Mouse (Mus musculus) midbrain, embryonic 16.5 days (tissue): ENCODE data around the gene Ifit1. TPM values are rescaled to one million over a fixed set of nuclear protein-coding genes. Genes with fewer than 3 reads are reported as not detected.

Source experiments
- ATAC-seq: fragments of 200-750 bp; cut with Nextera tagmentation; 2 replicates; pipeline ENCODE4 v1.8.0; 2017; ENCODE audit warnings: moderate TSS enrichment
- H3K27ac ChIP-seq: fragments of 300-500 bp; sonication (generic); 2 replicates; pipeline ENCODE4 v1.5.1; 2014; ENCODE audit warnings: mild to moderate bottlenecking, low read length, mixed read lengths
- H3K27me3 ChIP-seq: fragments of 300-500 bp; sonication (generic); 2 replicates; pipeline ENCODE4 v1.6.1; 2014; ENCODE audit warnings: low read depth, low read length, mixed read lengths; ENCODE audit not compliant: control insufficient read depth, insufficient read depth
- H3K36me3 ChIP-seq: fragments of 300-500 bp; sonication (generic); 2 replicates; pipeline ENCODE4 v1.6.1; 2014; ENCODE audit warnings: mild to moderate bottlenecking, low read length, moderate library complexity, mixed read lengths; ENCODE audit not compliant: control insufficient read depth, insufficient read depth
- H3K4me1 ChIP-seq: fragments of 300-500 bp; sonication (generic); 2 replicates; pipeline ENCODE4 v1.6.1; 2014; ENCODE audit warnings: mild to moderate bottlenecking, low read length, mixed read lengths; ENCODE audit not compliant: control insufficient read depth, insufficient read depth
- H3K4me2 ChIP-seq: fragments of 300-500 bp; sonication (generic); 2 replicates; pipeline ENCODE4 v1.6.1; 2014; ENCODE audit warnings: mild to moderate bottlenecking, low read length, mixed read lengths
- H3K4me3 ChIP-seq: fragments of 300-500 bp; sonication (generic); 2 replicates; pipeline ENCODE4 v1.5.1; 2014; ENCODE audit warnings: low read depth, mild to moderate bottlenecking, low read length, moderate library complexity, mixed read lengths
- H3K9ac ChIP-seq: fragments of 300-500 bp; sonication (generic); 2 replicates; pipeline ENCODE4 v1.6.1; 2014; ENCODE audit warnings: low read depth, low read length, mixed read lengths
- H3K9me3 ChIP-seq: fragments of 300-500 bp; sonication (generic); replicated peaks from 2 replicates; pipeline ENCODE4 v1.6.1; 2014; ENCODE audit warnings: mild to moderate bottlenecking, low read length, mixed read lengths; ENCODE audit not compliant: control insufficient read depth, poor library complexity, severe bottlenecking
- WGBS: fragments of 180-500 bp; shearing (Covaris S2); extraction: QIAGEN DNeasy Blood & Tissue Kit; methylation state at CpG from one replicate; pipeline ENCODE4 v1.1.7; 2014; 5-methylcytosine and 5-hydroxymethylcytosine counted together
- polyA plus RNA-seq: library from polyadenylated mRNA; unstranded; fragments of >200 nt; fragmentation: Nextera tagmentation; extraction: Ambion mirVana; gene quantifications from 2 replicates; pipeline ENCODE4 v1.2.1, GENCODE M21; 2015

Ifit1 gene
- polyA plus RNA-seq, 1 experiment from 2014 or later = 0.29 TPM

- Histone ChIP-seq H3K4me3 (no peak overlapping the region), H3K4me2 (no peak overlapping the region), H3K27me3 (no peaks in the 10 kb centered on the region), H3K4me1 (no peaks in the 10 kb centered on the region), H3K27ac (no peak overlapping the region), H3K9me3 (no peaks in the 10 kb centered on the region), H3K9ac (no peak overlapping the region), H3K36me3 (no peaks in the 10 kb centered on the region)
- ATAC-seq = no peak
- WGBS = 65% methylated on average over 2 of the region's 2 CpGs
Observed at GRCm38 (mm10) chr19:34699300-34699699, 58.6 kb downstream of the Ifit1 start.

Other genes with a start within 250 kb of the Ifit1 start
- 0.72 and 0.78 TPM in 2 replicates for gene Ch25h, start 165.7 kb upstream of the Ifit1 start, polyA plus RNA-seq
- gene Lipa, start 113.4 kb upstream of the Ifit1 start, polyA plus RNA-seq = 24.9 and 27.2 TPM in 2 replicates
- 8.3 and 9.9 TPM in 2 replicates for gene Ifit2, start 90.2 kb upstream of the Ifit1 start, polyA plus RNA-seq
- gene Ifit3, start 57.3 kb upstream of the Ifit1 start, polyA plus RNA-seq = 1.0 and 1.8 TPM in 2 replicates
- gene Ifit1bl1, start 38.9 kb upstream of the Ifit1 start, polyA plus RNA-seq = 1.1 and 2.4 TPM in 2 replicates
- 0.14 and 0.20 TPM in 2 replicates for gene Ifit3b, start 32.9 kb upstream of the Ifit1 start, polyA plus RNA-seq
- gene Ifit1bl2, start 128 bp upstream of the Ifit1 start, polyA plus RNA-seq = 0.46 and 0.51 TPM in 2 replicates
- gene Slc16a12, start 106.4 kb downstream of the Ifit1 start, polyA plus RNA-seq = 2.8 and 3.0 TPM in 2 replicates
- gene Pank1, start 238.6 kb downstream of the Ifit1 start, polyA plus RNA-seq = 8.2 and 8.8 TPM in 2 replicates